Comparison of ENCODE assay signal across 11 mouse cellular contexts in the genomic region with DNA sequence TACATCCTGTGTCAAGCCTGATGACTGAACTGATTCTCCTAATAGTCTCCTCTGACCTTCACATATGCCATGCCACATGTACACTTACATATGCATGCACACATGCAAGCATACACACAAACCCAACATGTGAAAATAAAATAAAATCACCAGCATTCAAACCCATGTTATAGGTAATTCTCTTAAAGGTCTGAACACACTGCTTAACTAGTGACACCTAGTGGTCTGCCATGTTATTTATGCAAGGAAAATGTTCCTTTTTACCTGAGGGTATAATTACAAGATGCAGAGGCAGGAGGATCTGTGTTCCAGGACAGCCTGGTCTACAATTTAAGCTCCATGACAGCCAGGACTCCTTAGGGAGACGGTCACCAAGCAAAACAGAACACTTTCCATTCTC. TPM values are rescaled to one million over a fixed set of nuclear protein-coding genes. Genes with fewer than 3 reads are reported as not detected.
DNase-seq lines count a peak whose midpoint lies in the region; ATAC-seq lines count a peak whose summit lies in the region.
"Had no signal": no experiment of that assay in that cellular context is flagged by ENCODE, and none has a peak within 500 bp of the region (broad histone marks: within the 10 kb centered on the region; RNA-seq: fewer than 3 reads in every experiment).

No protein-coding gene starts in this region.

- DNase-seq in embryo, embryonic 10 days (ENCODE audit: low spot score), result peak; percentile 47
- DNase-seq in embryo, embryonic 9.5 days (ENCODE audit: extremely low spot score), result no peak
- peak; percentile 41 to 43 for DNase-seq in left cerebral cortex, postnatal 14 days (ENCODE audit: low spot score in 2 of 2)
- DNase-seq in left cerebral cortex, postnatal 4 days, result no peak
- DNase-seq in ZHBTc4 (ENCODE audit: low read depth, low spot score), result peak; percentile 53
- DNase-seq in gastrocnemius, postnatal 25 days, result no peak

- intact Hi-C loops in left cerebral cortex, postnatal 14 days (cut with DNase I), result loop anchor here (10.0 kb wide), 1 partner anchor 330 kb away; no protein-coding TSS in a partner anchor
- intact Hi-C loops in left cerebral cortex, postnatal 4 days (cut with DNase I), result loop anchor here (5.0 kb wide), 1 partner anchor 87 kb away; no protein-coding TSS in a partner anchor

- peak; percentile 51 for ATAC-seq in megakaryocyte, adult 5-6 weeks (ENCODE audit: poor library complexity, severe bottlenecking)
- ATAC-seq in activated CD4-positive, CD25-positive, alpha-beta regulatory T cell, adult 4 months, result no peak

RNA-seq across cellular contexts. Expression of a gene that starts 32.1 kb away (rescaled TPM):
- 1 to 10 TPM; 1.0 to 1.7 TPM for total RNA-seq in left cerebral cortex, postnatal 14 days (2021)
- total RNA-seq in left cerebral cortex, postnatal 4 days (2021), result 1 to 10 TPM in 1 of 2 experiments, under 1 TPM in 1; 0.89 to 1.2 TPM
- 14.2 and 15.3 TPM in 2 replicates for total RNA-seq in megakaryocyte, adult 5-6 weeks (2015)
- 14.0 and 20.2 TPM in 2 replicates for total RNA-seq in megakaryocyte, adult 5-6 weeks (2017)
- polyA plus RNA-seq in activated CD4-positive, CD25-positive, alpha-beta regulatory T cell, adult 4 months (2017; shearing (Covaris generic)), result not detected
- total RNA-seq in gastrocnemius, postnatal 25 days (2021), result 1 to 10 TPM; 1.4 to 1.9 TPM

RNA-seq across cellular contexts. Expression of a gene that starts 41.8 kb away (rescaled TPM):
- total RNA-seq in left cerebral cortex, postnatal 14 days (2021), result 1 to 10 TPM; 8.8 to 9.4 TPM
- 10 to 100 TPM; 23.4 to 25.6 TPM for total RNA-seq in left cerebral cortex, postnatal 4 days (2021)
- 25.6 and 26.5 TPM in 2 replicates for total RNA-seq in megakaryocyte, adult 5-6 weeks (2015)
- 6.8 and 9.7 TPM in 2 replicates for total RNA-seq in megakaryocyte, adult 5-6 weeks (2017)
- 1 to 10 TPM in 1 of 2 experiments, under 1 TPM in 1; 0.93 to 1.2 TPM for polyA plus RNA-seq in activated CD4-positive, CD25-positive, alpha-beta regulatory T cell, adult 4 months (2017; shearing (Covaris generic))
- total RNA-seq in gastrocnemius, postnatal 25 days (2021), result 10 to 100 TPM; 45.2 to 46.6 TPM

RNA-seq across cellular contexts. Expression of a gene that starts 58.6 kb away (rescaled TPM):
- total RNA-seq in left cerebral cortex, postnatal 14 days (2021), result not detected
- not detected for total RNA-seq in left cerebral cortex, postnatal 4 days (2021)
- not detected in 2 replicates for total RNA-seq in megakaryocyte, adult 5-6 weeks (2015)
- not detected in 2 replicates for total RNA-seq in megakaryocyte, adult 5-6 weeks (2017)
- not detected for polyA plus RNA-seq in activated CD4-positive, CD25-positive, alpha-beta regulatory T cell, adult 4 months (2017; shearing (Covaris generic))
- total RNA-seq in gastrocnemius, postnatal 25 days (2021), result not detected
- total RNA-seq: left cerebral cortex, postnatal 10 days had no signal
- polyA plus RNA-seq: frontal cortex, adult 2 months; neural tube, embryonic 13.5 days had no signal

Comparison
In these comparisons a context has a peak if more than half of its experiments do, and no peak if none do; other contexts are left out.
1. DNase-seq: peak in embryo, embryonic 10 days (single experiment), left cerebral cortex, postnatal 14 days (2 of 2) and ZHBTc4 (single experiment); none in embryo, embryonic 9.5 days (single experiment), left cerebral cortex, postnatal 4 days (single experiment) and gastrocnemius, postnatal 25 days (single experiment).
2. RNA of a gene that starts 32.1 kb away (total RNA-seq): 14.0 to 20.2 TPM in megakaryocyte, adult 5-6 weeks; 1.4 to 1.9 TPM in gastrocnemius, postnatal 25 days, 1.0 to 1.7 TPM in left cerebral cortex, postnatal 14 days and 0.89 to 1.2 TPM in left cerebral cortex, postnatal 4 days; every median in the first group is over 4 times any median in the second.